Mouse (Mus musculus): ENCODE results near the gene Eepd1.

- TF ChIP-seq POLR2A (IDR thresholded peaks at IDR 0.05; ENCODE audit: low read depth, low read length) (no peak), CTCF (IDR thresholded peaks at IDR 0.05; ENCODE audit: borderline replicate concordance, insufficient read depth, low read length) (no peak)
Observed at GRCm38 (mm10) chr9:25517982-25518381, 36.6 kb downstream of the Eepd1 start.

Data from embryonic fibroblast, embryonic 13.5 days (primary cell).